8 mouse cellular contexts compared by ENCODE assay signal in the genomic region with DNA sequence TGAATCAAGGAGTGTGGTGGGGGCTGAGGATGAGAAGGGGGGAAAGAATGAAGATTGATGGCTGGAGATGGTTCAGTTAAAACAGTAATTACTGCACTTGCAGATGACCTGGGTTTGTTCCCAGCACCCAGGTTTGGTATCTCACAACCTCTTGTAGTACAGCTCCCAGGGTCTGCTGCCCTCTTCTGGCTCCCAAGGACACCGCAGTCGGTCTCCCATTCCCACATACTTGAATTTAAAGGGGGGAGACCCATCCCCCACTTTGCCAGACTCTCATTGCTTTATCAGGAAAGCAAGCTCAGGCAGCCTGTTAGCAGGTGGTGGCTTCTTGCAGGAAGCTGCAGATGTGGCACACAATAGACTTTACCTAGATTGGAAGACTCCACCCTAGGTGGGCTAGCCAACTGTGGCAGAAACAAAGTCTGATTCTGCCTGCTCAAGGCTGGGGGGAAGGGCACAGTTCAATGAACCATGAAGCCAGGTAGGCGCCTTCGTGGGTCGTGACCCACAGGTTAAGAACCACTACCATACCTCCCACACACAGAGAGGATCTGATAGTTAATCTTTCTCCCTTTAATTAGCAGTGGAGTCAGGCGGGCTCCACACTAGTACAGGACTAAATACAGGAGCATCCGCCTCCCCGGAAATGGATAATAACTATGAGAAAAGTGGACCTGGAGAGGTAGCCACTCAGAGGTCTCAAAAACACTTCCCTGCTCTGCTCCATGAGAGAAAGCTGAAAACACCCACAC. TPM values are rescaled to one million over a fixed set of nuclear protein-coding genes. Genes with fewer than 3 reads are reported as not detected.
A peak's percentile ranks its signal among the peaks of the same experiment; 100 is the strongest.
DNase-seq lines count a peak whose midpoint lies in the region; ATAC-seq lines count a peak whose summit lies in the region.

No protein-coding gene starts in this region.

- peak overlapping the region; percentile 87 for H3K4me2 ChIP-seq in intestine, embryonic 15.5 days (replicated peaks)
- H3K4me2 ChIP-seq in limb, embryonic 13.5 days (replicated peaks) = peak overlapping the region; percentile 93
- H3K4me2 ChIP-seq in midbrain, embryonic 11.5 days = peak overlapping the region; percentile 52

- peak overlapping the region; percentile 29; the same call in 1 of the 2 replicates for H3K27ac ChIP-seq in intestine, embryonic 15.5 days
- H3K27ac ChIP-seq in limb, embryonic 13.5 days = no peak overlapping the region
- H3K27ac ChIP-seq in midbrain, embryonic 11.5 days (ENCODE audit: low read depth, low read length) = no peak overlapping the region

- peaks cover 2% of the 10 kb centered on the region for H3K36me3 ChIP-seq in intestine, embryonic 15.5 days
- H3K36me3 ChIP-seq in limb, embryonic 13.5 days = peaks cover 27% of the 10 kb centered on the region
- peaks cover 3% of the 10 kb centered on the region for H3K36me3 ChIP-seq in midbrain, embryonic 11.5 days (ENCODE audit: control insufficient read depth, insufficient read depth, low read length)

- intact Hi-C loops in heart, postnatal 25 days (cut with DNase I) = loop anchor here (2.0 kb wide), 2 partner anchors 23 to 55 kb away; partner anchors contain the start of gene Faf2

- H3K9ac ChIP-seq in intestine, embryonic 15.5 days = no peak overlapping the region
- peak overlapping the region; percentile 15; the same call in 1 of the 2 replicates for H3K9ac ChIP-seq in limb, embryonic 13.5 days
- peak overlapping the region; percentile 98; the same call in 1 of the 2 replicates for H3K9ac ChIP-seq in midbrain, embryonic 11.5 days (ENCODE audit: low read length)

- H3K4me3 ChIP-seq in intestine, embryonic 15.5 days (replicated peaks) = peak overlapping the region; percentile 99
- peak overlapping the region; percentile 77 for H3K4me3 ChIP-seq in limb, embryonic 13.5 days
- H3K4me3 ChIP-seq in midbrain, embryonic 11.5 days (ENCODE audit: low read depth, low read length) = peak overlapping the region; percentile 92

- 44% methylated on average over 8 of the region's 8 CpGs for WGBS in intestine, embryonic 15.5 days
- WGBS in limb, embryonic 13.5 days = 47% methylated on average over 8 of the region's 8 CpGs
- 38% methylated on average over 8 of the region's 8 CpGs for WGBS in midbrain, embryonic 11.5 days

- peak; percentile 95 for DNase-seq in heart, adult 11 months
- DNase-seq in heart, postnatal 25 days (ENCODE audit: low spot score) = no peak
- peak; percentile 81 to 83 for DNase-seq in cerebellum, postnatal 10 days
- peak; percentile 31 to 41 for DNase-seq in frontal cortex, postnatal 36 days (ENCODE audit: low spot score in 2 of 2)
- peak; percentile 78 for DNase-seq in midbrain, embryonic 11.5 days (ENCODE audit: low spot score, missing footprints)
- peak; percentile 56 for DNase-seq in testis, postnatal 14 days (ENCODE audit: low spot score)

- H3K27me3 ChIP-seq in intestine, embryonic 15.5 days (replicated peaks) = no peaks in the 10 kb centered on the region
- H3K27me3 ChIP-seq in limb, embryonic 13.5 days = no peaks in the 10 kb centered on the region
- no peaks in the 10 kb centered on the region for H3K27me3 ChIP-seq in midbrain, embryonic 11.5 days (ENCODE audit: control insufficient read depth, insufficient read depth, low read length)

- H3K4me1 ChIP-seq in intestine, embryonic 15.5 days (replicated peaks) = peaks cover 11% of the 10 kb centered on the region; the same call in 1 of the 2 replicates
- peaks cover 12% of the 10 kb centered on the region for H3K4me1 ChIP-seq in limb, embryonic 13.5 days
- H3K4me1 ChIP-seq in midbrain, embryonic 11.5 days (ENCODE audit: control insufficient read depth, insufficient read depth, low read length) = peaks cover 10% of the 10 kb centered on the region

- peak; percentile 61 for ATAC-seq in intestine, embryonic 15.5 days
- peak; percentile 54; the same call in 1 of the 2 replicates for ATAC-seq in limb, embryonic 13.5 days (ENCODE audit: low FRiP score, low read depth)
- ATAC-seq in midbrain, embryonic 11.5 days (ENCODE audit: low FRiP score) = peak; percentile 70; the same call in 1 of the 2 replicates

- H3K9me3 ChIP-seq in intestine, embryonic 15.5 days = no peaks in the 10 kb centered on the region
- H3K9me3 ChIP-seq in limb, embryonic 13.5 days = no peaks in the 10 kb centered on the region
- H3K9me3 ChIP-seq in midbrain, embryonic 11.5 days (ENCODE audit: control insufficient read depth, low read length) = no peaks in the 10 kb centered on the region

RNA-seq across cellular contexts. Expression of gene 4833439L19Rik, which starts 0.5 kb away (rescaled TPM):
- 10 to 100 TPM; 88.2 to 99.5 TPM for total RNA-seq in heart, postnatal 25 days (2021)
- 107 and 110 TPM in 2 replicates for polyA plus RNA-seq in intestine, embryonic 15.5 days (2015; fragmentation: Nextera tagmentation; extraction: Ambion mirVana)
- polyA plus RNA-seq in limb, embryonic 13.5 days (2015; fragmentation: Nextera tagmentation; extraction: Ambion mirVana) = 150 and 156 TPM in 2 replicates
- polyA plus RNA-seq in midbrain, embryonic 11.5 days (2014; fragmentation: Nextera tagmentation; extraction: Ambion mirVana) = 263 and 264 TPM in 2 replicates

RNA-seq across cellular contexts. Expression of gene Arl10, which starts 9.0 kb away (rescaled TPM):
- total RNA-seq in heart, postnatal 25 days (2021) = 1 to 10 TPM; 4.5 to 6.1 TPM
- polyA plus RNA-seq in intestine, embryonic 15.5 days (2015; fragmentation: Nextera tagmentation; extraction: Ambion mirVana) = 21.7 and 25.2 TPM in 2 replicates
- 33.6 and 39.5 TPM in 2 replicates for polyA plus RNA-seq in limb, embryonic 13.5 days (2015; fragmentation: Nextera tagmentation; extraction: Ambion mirVana)
- polyA plus RNA-seq in midbrain, embryonic 11.5 days (2014; fragmentation: Nextera tagmentation; extraction: Ambion mirVana) = 28.5 and 29.7 TPM in 2 replicates

RNA-seq across cellular contexts. Expression of gene Nop16, which starts 24.1 kb away (rescaled TPM):
- total RNA-seq in heart, postnatal 25 days (2021) = 10 to 100 TPM; 15.2 to 15.6 TPM
- 86.1 and 93.9 TPM in 2 replicates for polyA plus RNA-seq in intestine, embryonic 15.5 days (2015; fragmentation: Nextera tagmentation; extraction: Ambion mirVana)
- polyA plus RNA-seq in limb, embryonic 13.5 days (2015; fragmentation: Nextera tagmentation; extraction: Ambion mirVana) = 91.5 and 91.9 TPM in 2 replicates
- polyA plus RNA-seq in midbrain, embryonic 11.5 days (2014; fragmentation: Nextera tagmentation; extraction: Ambion mirVana) = 65.1 and 67.0 TPM in 2 replicates

RNA-seq across cellular contexts. Expression of gene Higd2a, which starts 24.2 kb away (rescaled TPM):
- total RNA-seq in heart, postnatal 25 days (2021) = 100 to 1,000 TPM; 202 to 205 TPM
- polyA plus RNA-seq in intestine, embryonic 15.5 days (2015; fragmentation: Nextera tagmentation; extraction: Ambion mirVana) = 233 and 239 TPM in 2 replicates
- polyA plus RNA-seq in limb, embryonic 13.5 days (2015; fragmentation: Nextera tagmentation; extraction: Ambion mirVana) = 165 and 168 TPM in 2 replicates
- 164 and 168 TPM in 2 replicates for polyA plus RNA-seq in midbrain, embryonic 11.5 days (2014; fragmentation: Nextera tagmentation; extraction: Ambion mirVana)

RNA-seq across cellular contexts. Expression of gene Cltb, which starts 45.4 kb away (rescaled TPM):
- total RNA-seq in heart, postnatal 25 days (2021) = 10 to 100 TPM; 92.6 to 99.7 TPM
- polyA plus RNA-seq in intestine, embryonic 15.5 days (2015; fragmentation: Nextera tagmentation; extraction: Ambion mirVana) = 76.9 and 78.6 TPM in 2 replicates
- polyA plus RNA-seq in limb, embryonic 13.5 days (2015; fragmentation: Nextera tagmentation; extraction: Ambion mirVana) = 30.3 and 31.2 TPM in 2 replicates
- polyA plus RNA-seq in midbrain, embryonic 11.5 days (2014; fragmentation: Nextera tagmentation; extraction: Ambion mirVana) = 22.3 and 28.1 TPM in 2 replicates
